Mouse (Mus musculus): ENCODE data around the gene Arhgef3.

Arhgef3 gene

DNA sequence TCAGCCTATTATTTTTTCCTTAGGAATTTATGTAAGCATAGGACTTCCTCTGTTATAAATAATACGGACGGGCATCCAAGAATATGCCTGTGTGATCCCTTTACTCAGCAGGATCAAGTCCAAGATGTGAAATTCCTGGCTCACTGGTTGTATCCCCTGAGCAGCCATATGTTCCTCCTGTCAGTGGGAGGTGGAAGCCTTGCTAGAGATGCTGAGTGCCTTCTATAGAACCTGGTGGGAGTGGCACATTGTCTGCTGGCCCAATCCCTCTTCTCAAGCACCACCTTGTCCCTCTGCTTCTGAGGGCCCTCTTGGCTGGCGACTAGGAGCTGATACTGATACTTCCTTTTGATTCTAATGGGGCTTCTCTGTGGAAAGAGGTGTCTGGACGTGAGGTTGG lies 155.1 kb downstream of the Arhgef3 start:
- DNase-seq (ENCODE audit: low spot score): no peak

DNA sequence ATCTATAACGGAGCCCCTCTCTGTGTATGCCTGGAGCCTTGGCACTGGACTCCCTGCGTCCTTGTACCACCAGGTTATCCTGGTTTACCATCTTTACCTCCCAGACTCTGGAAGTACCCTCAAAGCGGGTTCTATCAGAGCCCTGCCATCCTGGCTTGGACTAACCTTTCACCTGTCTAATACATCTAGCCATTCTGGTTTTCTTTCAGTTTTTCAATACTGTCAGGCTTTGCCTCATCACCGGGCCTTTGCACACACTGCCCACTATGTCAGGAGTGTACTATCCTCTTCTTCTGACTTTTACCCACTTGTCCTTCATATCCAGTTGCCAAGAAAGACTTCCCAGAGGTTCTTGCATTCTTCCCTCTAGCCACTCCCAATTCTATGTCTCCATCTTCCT lies 155.8 kb downstream of the Arhgef3 start:
- no peak for DNase-seq (ENCODE audit: low spot score)

DNA sequence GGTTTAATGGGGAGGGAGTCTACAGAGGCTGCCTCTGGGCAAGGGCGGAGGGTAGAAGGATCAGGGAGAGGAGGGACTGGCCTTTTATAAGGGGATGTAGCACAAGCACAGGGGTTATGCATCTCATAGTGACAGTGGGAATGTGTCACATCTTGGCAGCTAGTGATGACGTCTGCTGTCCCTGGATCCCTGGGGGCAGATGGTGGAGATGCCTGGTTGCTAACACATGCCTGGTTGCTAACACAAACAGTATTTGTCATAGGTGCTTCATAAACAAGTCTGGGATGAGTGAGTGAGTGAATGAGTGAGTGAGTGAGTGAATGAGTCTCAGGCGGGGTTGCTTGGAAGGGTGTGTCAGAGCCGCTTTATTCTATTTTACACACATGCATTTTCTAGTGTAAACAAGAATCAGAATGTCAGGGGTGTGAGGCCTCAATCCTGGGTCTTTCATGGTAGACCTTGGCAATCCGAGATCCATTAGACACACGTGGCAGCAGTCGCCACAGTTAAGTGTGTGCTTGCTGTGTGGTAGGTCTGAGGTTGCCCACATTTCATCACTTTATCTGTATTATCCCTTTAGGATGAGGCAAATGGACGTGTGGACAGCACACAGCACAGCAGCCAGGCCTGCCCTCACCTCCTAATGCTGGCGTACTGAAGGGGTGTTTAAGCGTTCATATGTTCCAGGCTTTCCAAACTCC lies 156.8 kb downstream of the Arhgef3 start:
- no peak for DNase-seq (ENCODE audit: low spot score)

DNA sequence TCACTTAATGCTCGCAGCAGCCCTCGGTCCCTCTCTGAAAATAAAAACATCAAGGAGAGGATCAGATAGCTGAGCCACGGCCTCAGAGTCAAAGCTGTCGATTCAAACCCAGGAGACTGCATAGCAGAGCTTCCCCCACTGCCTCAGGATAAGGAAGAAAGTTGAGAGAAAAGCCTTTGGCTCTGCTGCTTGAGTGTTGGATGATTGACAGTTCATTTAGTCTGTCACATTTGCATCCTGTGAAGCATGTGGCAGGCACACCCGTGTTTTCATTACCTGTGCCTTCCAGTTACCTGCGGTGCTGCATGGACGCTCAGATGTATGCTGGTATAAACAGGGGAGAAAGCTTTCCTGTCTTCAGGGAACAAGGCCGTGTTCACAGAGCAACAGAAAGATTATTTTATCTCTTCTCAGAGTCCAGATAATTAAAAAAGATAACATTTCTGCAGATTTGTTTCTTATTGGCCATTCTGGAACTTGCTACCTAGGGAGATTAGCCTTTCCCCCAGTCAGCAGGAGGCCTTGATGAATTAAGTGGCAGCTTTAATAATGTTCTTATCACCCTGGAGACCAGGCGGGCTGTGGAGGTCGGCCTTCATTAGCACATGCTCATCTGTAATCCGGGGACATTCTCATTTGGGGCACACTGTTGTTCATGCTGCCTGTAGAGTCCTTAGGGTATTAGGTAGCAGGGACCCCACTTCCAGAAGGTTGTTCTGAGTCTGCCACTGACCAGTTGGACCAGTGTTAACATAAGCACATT lies 157.6 kb downstream of the Arhgef3 start:
- no peak for DNase-seq (ENCODE audit: low spot score)

DNA sequence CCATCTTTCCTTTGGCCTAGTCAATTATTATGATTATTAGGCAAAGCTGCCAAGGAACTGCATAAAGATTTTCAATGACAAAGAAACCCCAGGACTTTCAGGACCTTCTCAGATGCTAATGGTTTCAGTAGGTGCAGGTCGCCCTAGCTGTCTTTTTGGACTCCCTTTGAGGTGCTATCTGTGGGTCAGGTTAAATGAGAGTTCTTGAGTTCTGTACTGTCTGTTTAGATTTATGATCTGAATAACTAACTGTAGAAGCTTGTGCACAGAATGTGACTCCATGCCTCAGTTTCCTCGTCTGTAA lies 158.1 kb downstream of the Arhgef3 start:
- DNase-seq (ENCODE audit: low spot score): no peak

DNA sequence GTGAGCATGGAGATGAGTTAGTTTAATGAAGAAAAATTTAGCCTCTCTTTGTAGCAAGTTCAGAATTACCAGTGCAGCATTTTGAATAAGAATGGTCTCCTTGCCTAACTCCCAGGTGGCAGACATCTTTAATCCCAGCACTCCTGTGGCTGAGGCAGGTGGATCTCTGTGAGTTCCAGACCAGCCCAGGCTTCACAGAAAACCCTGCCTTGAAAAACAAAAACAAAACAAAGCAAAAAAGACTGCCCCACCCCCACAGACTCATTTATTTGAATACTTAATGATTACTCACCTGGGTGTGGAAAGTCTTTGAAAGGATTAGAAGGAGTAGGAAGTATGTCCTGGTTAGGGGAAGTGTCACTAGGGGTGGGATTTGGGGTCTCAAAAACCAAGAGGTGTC lies 158.5 kb downstream of the Arhgef3 start:
- DNase-seq (ENCODE audit: low spot score): no peak

DNA sequence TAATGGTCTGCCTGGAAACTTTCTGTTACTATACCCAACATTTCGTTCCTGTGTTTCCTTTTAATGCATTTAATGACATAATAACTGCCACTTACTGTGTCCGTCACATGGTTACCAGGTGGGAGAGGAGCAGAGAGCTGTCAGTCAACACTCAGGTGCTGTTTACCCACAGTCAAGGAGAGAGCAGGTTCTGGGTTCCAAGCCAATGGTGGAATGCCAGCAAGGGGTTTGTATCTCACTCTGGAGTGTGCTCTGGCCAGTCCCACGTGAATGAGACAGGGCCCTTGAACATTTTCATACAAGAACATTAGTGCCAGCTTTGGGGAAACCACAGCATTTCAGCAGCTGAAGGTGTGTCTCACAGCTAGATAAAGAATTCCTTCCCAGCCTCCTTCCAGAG lies 162.6 kb downstream of the Arhgef3 start:
- DNase-seq (ENCODE audit: low spot score): no peak

DNA sequence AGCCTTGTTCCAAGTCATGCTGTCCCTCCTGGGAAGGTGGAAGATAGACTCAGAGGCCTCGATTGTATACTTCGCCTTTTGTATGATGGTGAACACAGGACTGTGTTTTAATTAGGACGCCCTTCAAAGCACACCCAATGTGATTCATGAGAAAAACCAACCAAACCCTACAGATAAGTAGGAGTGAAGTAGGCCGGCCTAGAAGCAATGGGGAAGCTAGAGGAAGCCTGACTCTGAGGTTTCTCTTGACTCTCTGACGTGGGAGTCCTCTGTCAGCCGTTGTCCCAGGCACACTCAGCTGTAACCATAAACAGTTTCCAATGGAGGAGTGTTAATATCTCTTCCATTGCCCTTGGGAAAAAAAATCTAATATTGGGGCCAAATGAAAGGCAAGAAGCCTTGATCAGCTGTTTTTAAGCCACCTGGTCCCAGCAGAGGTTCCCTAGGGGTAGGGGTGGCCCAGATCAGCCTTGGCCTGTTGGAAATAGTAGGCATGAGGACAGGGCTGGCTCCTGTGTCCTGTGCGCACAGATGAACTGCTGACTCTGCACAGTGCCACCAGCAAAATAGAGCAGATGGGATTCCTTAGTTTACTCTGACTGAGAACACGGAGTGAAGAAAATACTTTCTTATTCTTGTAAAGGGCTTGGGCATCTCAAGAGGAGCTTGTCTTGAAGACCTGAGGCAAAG lies 165.6 kb downstream of the Arhgef3 start:
- DNase-seq (ENCODE audit: low spot score): no peak

DNA sequence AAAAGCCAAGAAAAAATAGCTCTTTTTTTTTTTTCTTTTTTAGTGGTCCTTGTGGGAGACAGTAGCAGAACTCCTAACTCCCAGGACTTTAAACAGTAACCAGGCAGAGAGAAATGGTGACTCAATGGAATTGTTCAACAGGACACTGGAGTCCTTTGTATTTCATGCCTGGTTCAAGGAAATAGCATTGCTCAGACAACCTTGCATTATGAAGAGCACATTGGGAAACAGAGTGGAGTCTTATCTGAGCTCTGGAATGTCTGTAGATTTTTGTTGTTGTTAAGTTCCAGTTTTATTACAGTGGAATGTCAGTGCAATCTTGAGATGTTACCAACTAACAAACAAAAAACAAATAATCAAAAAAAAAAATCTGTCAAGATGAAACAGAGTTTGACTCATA lies 169.3 kb downstream of the Arhgef3 start:
- no peak for DNase-seq (ENCODE audit: low spot score)

DNA sequence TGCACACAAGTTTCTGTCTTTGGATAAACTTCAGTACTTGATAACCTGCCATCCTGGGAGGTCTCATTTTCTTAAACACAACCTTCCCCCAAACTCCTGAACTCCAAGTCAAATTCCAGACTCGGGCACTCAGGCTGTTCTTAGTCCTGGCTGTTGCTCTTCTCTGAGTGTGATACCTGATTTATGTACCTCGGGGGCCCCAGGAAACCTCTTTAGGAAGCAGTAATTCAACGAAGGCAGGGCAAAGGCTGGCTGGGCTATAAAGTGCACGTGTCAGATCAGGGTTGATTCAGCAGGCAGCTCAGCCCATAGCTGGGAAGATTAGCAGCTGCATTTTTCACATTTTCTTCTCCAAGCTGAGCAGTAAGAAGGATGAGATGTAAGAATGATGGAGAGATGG lies 171.5 kb downstream of the Arhgef3 start:
- DNase-seq (ENCODE audit: low spot score): no peak

DNA sequence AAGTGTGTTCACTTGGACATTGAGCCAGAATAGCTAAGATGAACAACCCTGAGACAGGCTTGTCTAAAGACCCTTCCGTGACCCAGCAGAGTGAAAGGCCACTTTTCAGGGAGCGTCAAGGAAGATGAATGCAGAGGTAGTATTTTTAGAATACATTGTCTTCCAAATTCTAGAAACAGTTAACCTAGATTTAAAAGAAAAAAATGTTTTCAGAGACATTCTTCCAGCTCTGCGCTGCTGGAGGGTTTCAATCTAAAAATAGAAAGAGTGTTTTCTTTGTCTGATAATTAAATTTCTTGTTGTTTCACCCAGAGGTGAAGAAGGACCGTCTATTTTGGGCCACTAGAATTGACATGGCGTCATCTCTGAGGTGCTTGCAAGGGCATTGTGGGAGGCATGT lies 174.4 kb downstream of the Arhgef3 start:
- DNase-seq (ENCODE audit: low spot score): no peak

DNA sequence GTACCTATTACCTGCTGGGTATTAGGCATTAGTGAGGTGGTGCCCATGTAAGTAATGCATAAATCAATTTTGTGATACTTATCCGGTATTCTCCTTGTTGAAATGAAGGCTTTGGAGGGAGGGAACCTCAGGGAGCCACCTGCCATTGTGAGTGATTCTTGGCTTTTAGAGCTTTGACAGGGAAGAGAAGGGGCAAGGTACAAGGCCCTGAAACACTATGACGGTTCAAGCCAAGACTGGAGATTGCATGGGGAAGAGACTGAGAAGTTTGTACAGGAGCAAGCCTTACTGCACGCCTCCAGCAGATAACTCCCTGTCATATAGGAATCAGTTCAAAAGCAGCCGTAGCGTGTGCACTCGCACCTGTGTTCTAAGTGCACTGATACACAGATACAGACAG lies 177.4 kb downstream of the Arhgef3 start:
- DNase-seq (ENCODE audit: low spot score): no peak

DNA sequence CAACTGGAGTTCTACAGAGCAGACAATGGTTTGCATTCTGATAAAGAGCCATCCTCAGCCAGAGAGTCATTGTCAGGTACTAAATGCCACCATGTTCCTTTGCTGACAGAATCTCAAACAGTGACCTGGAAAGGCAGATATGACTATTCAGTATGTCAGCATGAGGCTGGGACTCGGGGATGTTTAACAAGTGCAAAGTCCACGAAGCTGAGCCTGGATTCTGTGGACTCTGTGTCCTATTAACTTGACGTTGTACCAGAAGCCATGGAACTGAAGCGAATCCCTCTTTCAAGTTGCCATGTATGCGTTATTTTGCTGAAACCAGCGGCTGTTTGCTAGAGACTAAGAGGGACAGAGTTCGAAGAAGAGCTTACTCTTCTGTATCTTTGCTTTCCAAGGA lies 181.1 kb downstream of the Arhgef3 start:
- DNase-seq (ENCODE audit: low spot score): no peak

DNA sequence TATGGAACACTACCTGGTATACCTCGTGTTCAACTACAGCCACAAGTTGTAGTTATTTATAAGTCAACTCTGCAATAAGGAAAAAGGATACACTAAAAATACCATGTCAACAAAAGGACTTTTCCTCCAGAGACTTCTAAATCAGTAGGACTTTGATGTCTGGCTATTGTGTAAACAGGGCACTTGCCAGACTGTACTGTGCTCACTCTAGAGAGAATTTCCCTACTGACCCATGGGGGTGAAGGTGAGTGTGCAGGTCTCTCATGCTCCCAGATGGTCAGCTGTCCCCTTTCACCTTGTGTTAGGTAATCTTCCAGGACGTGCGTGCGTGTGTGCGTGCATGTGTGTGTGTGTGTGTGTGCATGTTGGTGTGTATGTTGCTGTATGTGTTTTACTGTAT lies 182.3 kb downstream of the Arhgef3 start:
- DNase-seq (ENCODE audit: low spot score): no peak

DNA sequence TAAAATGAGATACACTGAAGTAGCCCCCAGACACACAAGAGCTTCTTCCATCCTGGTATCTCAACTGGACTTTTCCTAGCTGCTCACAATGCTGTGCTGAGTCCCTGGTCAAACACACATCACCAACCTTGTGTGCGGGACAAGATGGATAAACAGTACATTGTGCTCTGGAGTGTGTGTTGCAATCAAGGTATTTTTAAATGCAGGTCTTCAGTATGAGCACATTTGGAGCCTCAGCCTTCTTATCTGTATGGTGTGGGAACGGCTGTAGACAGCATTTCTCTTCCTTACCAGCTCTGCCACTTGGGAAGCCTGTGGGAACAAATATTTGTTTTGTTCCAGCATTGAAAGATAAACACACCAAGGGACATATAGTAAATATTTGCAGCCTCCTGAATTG lies 184.2 kb downstream of the Arhgef3 start:
- no peak for DNase-seq (ENCODE audit: low spot score)

DNA sequence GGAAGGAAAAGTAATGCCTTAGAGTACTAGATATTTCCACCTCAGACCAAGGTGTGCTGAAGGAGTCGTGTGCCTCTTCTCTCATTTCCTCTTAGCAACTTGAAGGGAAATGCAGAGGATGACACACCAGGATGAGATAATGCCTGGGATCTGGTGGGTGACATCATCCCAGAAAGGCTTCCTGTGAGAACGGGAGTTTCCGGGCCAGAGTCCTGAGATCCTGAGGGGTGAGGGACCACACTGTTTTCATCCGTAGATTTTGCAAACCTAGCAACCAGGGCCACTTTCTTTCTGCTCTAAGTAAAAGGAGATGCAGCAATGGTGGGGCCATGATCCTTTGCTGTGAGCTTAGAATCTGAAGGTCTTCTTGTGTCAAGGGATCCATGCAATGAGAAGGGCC lies 185.0 kb downstream of the Arhgef3 start:
- DNase-seq (ENCODE audit: low spot score): no peak

DNA sequence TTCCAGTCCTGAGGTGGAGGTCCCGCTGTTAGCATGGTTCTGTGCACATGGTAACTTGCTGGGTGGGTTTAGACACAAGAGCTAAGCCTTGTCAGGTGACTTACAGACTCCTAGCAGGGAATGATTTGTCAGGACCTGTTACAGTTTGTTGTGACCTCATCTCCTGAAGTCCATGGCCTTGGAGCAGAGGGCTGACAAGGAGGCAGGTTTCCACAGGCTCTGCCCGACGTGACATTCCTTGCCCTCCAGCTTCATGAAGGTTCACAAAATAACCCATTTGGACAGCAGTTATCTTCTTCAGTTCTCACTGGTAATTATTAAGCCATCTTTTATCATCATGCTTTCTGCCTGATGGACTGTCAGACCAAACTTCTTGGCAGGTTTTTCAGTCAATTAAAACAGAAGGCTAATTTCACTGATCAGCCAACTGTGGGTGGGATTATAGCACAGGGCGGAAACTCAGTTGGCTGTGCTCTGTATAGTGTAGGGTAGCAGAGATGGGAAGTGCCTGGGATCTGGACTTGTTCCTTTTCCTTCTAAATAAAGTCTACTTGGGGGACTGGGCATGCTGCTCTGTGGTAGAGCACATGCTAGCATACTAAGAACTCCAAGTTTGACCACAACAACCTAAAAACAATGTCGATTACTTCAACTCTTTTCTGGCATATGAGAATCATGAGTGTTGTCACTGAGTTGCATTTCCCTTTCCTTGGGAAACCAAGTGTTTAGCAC lies 187.2 kb downstream of the Arhgef3 start:
- DNase-seq (ENCODE audit: low spot score): no peak

DNA sequence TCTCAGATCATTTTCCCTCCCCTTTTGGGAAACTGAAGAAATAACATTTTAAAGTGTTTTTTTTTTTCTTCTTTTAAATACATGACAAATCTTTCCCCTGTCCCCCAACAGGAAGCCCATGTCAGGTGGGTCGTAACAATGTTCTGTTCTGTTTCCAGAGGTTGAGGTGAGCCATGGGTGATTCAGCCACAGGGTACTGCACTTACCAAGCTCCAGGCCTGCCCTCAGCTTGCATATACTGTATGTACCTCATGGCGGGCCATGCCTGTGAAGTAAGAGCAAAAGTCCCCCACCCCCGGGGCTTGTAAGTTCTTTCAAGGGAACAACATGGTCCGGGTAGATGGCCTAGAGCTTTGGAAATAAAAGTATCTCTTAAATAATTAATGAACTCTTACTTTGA lies 188.6 kb downstream of the Arhgef3 start:
- no peak for DNase-seq (ENCODE audit: low spot score)

DNA sequence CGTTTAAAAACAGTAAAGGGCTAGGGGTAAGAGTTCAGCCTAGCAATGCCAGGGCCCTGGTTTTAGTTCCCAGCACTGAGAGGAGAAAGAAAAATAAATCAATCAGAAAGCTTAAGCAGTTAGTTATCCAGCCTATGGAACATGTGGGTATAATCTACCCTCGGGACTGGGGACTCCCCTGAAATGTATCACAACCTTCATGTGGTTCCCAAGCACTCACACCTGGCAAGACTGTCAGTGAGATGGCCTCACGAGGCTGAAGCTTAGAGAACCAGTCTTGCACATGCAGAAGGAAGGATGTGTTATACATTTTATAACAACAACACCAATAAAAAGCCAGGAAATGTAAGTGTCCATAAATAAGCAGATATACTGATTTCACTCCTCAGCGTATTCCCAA lies 189.7 kb downstream of the Arhgef3 start:
- DNase-seq (ENCODE audit: low spot score): no peak

DNA sequence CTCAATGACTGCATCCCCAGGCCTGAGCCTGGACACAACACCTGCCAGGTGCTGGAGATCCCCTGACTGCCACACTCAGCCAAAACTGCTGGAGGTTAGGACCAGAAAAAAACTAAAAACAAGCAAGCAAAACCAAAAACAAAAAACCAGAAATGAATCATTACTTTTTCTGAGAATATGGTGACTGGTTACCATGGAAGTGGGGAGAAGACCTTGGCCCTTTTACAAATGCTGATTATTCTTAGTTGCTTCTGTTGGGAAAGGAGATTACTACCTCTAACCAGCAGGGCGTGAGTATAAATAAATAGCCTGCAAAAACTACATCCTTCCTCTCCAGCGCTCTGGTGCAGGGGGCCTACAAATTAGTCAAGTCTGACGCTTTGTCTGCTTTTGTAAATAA lies 194.1 kb downstream of the Arhgef3 start:
- no peak for DNase-seq (ENCODE audit: low spot score)

DNA sequence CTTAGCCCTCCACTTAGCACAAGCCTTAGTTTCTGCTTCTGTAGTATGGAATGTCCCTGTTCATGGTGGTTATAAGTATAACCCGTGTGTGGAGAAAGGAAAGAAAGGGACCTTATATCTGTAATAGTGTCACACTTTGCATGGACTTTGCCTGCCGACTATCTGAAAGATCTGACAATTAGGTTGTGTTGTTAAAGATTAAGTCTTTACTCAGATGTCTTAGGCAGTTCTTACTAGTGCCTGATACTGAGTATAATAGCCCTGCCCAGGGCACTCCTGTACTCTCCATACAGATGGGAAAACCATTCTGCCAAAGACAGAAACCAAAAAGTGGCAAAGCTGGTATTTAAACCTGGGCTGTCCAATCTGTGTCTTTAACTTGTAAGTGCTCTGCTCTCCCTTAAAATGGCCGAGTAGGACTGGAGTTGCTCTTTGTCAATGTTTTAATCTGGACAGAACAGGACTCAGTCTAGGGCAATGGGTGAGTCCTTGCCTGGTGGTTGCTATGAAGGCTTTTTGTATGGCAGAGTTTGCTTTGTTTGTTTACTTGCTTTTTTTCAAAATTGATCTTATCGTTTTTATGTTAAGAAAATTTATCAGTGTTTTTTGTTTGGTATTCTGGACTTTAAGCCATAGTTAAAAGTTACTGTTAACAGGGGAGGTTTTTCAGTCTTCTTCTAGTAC lies 196.0 kb downstream of the Arhgef3 start:
- DNase-seq (ENCODE audit: low spot score): no peak

DNA sequence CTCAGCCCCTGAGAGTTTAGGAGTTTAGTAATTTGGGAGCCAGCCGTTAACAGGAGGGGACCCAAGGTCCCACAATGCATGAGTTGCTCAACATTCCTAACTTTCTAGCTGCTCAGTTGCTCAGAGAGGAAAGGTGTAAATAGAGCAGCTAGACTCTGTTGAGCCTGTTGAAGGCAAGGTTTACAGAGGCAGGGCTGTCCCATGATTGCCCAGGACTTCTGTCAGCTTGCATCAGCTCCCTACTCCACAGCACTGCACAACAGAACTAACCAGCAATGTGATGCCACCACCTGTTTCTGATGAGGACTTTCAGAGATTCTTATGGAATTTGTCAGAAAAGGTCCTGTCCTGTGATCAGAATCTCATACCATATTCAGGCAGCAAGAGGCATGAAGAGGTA lies 197.7 kb downstream of the Arhgef3 start:
- DNase-seq (ENCODE audit: low spot score): no peak

All from ovary, postnatal 36 days (tissue).